Mouse (Mus musculus): ENCODE results near the gene Chrm1. TPM values are rescaled to one million over a fixed set of nuclear protein-coding genes. Genes with fewer than 3 reads are reported as not detected.

Chrm1 gene
- polyA plus RNA-seq, 1 experiment from 2014 or later = 0.98 TPM

GRCm38 (mm10) chr19:8706930-8707329 lies 43.3 kb downstream of the Chrm1 start:
- Histone ChIP-seq H3K9ac (ENCODE audit: low read depth, low read length) (no peak overlapping the region), H3K36me3 (ENCODE audit: control insufficient read depth, insufficient read depth) (peaks cover 48% of the 10 kb centered on the region), H3K27me3 (replicated peaks; ENCODE audit: control insufficient read depth, insufficient read depth, low read length) (no peaks in the 10 kb centered on the region), H3K4me3 (ENCODE audit: low read depth, low read length) (no peak overlapping the region), H3K27ac (ENCODE audit: low read depth, low read length) (no peak overlapping the region), H3K4me1 (replicated peaks; ENCODE audit: control insufficient read depth, insufficient read depth, low read length) (no peaks in the 10 kb centered on the region), H3K4me2 (replicated peaks; ENCODE audit: low read depth) (no peak overlapping the region), H3K9me3 (ENCODE audit: control insufficient read depth) (no peaks in the 10 kb centered on the region)
- no peak for TF ChIP-seq CTCF (IDR thresholded peaks at IDR 0.05; ENCODE audit: low read depth)
- ATAC-seq = no peak
- 90% methylated on average over 7 of the region's 7 CpGs for WGBS

DNA sequence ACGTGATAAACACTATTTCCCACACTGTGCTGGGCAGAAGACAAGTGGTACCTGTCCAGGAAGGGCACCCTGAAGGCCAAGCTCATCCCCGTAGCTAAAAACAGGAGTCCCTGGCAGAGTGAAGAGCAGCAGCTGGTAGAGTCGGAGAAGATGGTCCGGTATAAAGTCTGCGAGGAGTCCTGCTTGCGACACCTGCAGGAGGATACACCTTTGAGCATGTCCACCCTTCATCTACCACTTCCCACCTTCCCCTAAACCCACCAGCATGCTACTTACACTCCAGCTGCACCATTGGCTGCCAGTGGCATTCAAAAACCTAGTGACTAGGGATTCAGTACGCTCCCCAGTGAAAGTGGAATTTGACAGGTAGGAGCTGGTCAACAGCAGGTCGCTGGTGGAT lies 45.4 kb downstream of the Chrm1 start:
- no peak overlapping the region for H3K4me2 ChIP-seq (replicated peaks; ENCODE audit: low read depth)
- H3K9me3 ChIP-seq (ENCODE audit: control insufficient read depth) = no peaks in the 10 kb centered on the region
- no peak overlapping the region for H3K4me3 ChIP-seq (ENCODE audit: low read depth, low read length)
- no peak for TF ChIP-seq CTCF (IDR thresholded peaks at IDR 0.05; ENCODE audit: low read depth)
- H3K36me3 ChIP-seq (ENCODE audit: control insufficient read depth, insufficient read depth) = peaks cover 48% of the 10 kb centered on the region
- 89% methylated on average over 8 of the region's 8 CpGs for WGBS
- no peaks in the 10 kb centered on the region for H3K27me3 ChIP-seq (replicated peaks; ENCODE audit: control insufficient read depth, insufficient read depth, low read length)
- ATAC-seq = no peak
- no peaks in the 10 kb centered on the region for H3K4me1 ChIP-seq (replicated peaks; ENCODE audit: control insufficient read depth, insufficient read depth, low read length)
- H3K9ac ChIP-seq (ENCODE audit: low read depth, low read length) = no peak overlapping the region
- H3K27ac ChIP-seq (ENCODE audit: low read depth, low read length) = no peak overlapping the region; the same call in 1 of the 2 replicates

DNA sequence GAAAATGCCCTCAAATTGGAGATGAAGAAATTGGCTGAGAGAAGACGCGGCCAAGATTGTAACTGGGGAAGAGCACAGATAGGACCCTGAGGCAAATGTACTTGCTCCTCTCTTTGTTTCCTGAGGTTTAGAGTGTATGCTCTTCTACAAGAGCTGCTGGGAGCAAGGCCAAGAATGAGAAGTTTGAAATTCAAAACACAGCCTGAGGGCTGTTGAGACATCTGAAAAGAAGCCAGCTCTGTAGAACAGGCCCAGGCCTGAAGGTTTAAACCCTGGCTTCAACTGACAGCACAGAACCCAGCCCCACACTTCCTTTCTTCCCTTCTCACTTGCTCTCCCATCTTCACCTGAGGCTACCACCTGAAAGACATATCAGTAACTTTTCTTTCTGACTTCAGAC lies 46.5 kb downstream of the Chrm1 start:
- H3K27ac ChIP-seq (ENCODE audit: low read depth, low read length) = no peak overlapping the region; the same call in 1 of the 2 replicates
- TF ChIP-seq CTCF (IDR thresholded peaks at IDR 0.05; ENCODE audit: low read depth) = no peak
- no peaks in the 10 kb centered on the region for H3K27me3 ChIP-seq (replicated peaks; ENCODE audit: control insufficient read depth, insufficient read depth, low read length)
- H3K9ac ChIP-seq (ENCODE audit: low read depth, low read length) = no peak overlapping the region
- peaks cover 48% of the 10 kb centered on the region for H3K36me3 ChIP-seq (ENCODE audit: control insufficient read depth, insufficient read depth)
- 74% methylated on average over 2 of the region's 2 CpGs for WGBS
- no peaks in the 10 kb centered on the region for H3K4me1 ChIP-seq (replicated peaks; ENCODE audit: control insufficient read depth, insufficient read depth, low read length)
- H3K9me3 ChIP-seq (ENCODE audit: control insufficient read depth) = no peaks in the 10 kb centered on the region
- H3K4me2 ChIP-seq (replicated peaks; ENCODE audit: low read depth) = peak overlapping the region; percentile 69
- H3K4me3 ChIP-seq (ENCODE audit: low read depth, low read length) = no peak overlapping the region; the same call in 1 of the 2 replicates
- ATAC-seq = no peak

DNA sequence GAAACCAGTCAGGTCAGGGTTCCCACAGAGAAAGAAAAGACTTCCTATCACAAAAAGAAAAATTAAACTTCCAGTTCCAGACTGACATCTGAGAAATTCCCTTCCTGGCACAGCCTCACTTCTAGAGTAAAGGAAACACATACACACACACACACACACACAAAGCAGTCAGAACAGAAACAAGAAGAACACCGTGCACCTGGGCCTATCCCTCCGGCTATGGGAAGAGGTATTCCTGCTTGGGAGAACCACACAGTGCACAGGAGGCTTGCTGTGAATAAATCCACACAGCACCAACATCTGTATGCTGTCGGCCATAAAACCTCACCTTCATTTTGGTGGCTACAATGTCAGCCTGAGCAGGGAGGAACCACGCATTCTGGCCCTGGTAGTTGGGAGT lies 47.9 kb downstream of the Chrm1 start:
- H3K9ac ChIP-seq (ENCODE audit: low read depth, low read length) = peak overlapping the region; percentile 90; the same call in 1 of the 2 replicates
- H3K4me3 ChIP-seq (ENCODE audit: low read depth, low read length) = peak overlapping the region; percentile 96
- peaks cover 44% of the 10 kb centered on the region for H3K36me3 ChIP-seq (ENCODE audit: control insufficient read depth, insufficient read depth)
- WGBS = 47% methylated on average over 4 of the region's 4 CpGs
- peak overlapping the region; percentile 35; the same call in 1 of the 2 replicates for H3K27ac ChIP-seq (ENCODE audit: low read depth, low read length)
- H3K9me3 ChIP-seq (ENCODE audit: control insufficient read depth) = no peaks in the 10 kb centered on the region
- ATAC-seq = no peak
- no peaks in the 10 kb centered on the region for H3K4me1 ChIP-seq (replicated peaks; ENCODE audit: control insufficient read depth, insufficient read depth, low read length)
- peak overlapping the region; percentile 69 for H3K4me2 ChIP-seq (replicated peaks; ENCODE audit: low read depth)
- H3K27me3 ChIP-seq (replicated peaks; ENCODE audit: control insufficient read depth, insufficient read depth, low read length) = no peaks in the 10 kb centered on the region
- TF ChIP-seq CTCF (IDR thresholded peaks at IDR 0.05; ENCODE audit: low read depth) = no peak

GRCm38 (mm10) chr19:8711949-8712869 lies 48.6 kb downstream of the Chrm1 start:
- Histone ChIP-seq H3K36me3 (ENCODE audit: control insufficient read depth, insufficient read depth) (peaks cover 37% of the 10 kb centered on the region), H3K9me3 (ENCODE audit: control insufficient read depth) (no peaks in the 10 kb centered on the region), H3K4me1 (replicated peaks; ENCODE audit: control insufficient read depth, insufficient read depth, low read length) (no peaks in the 10 kb centered on the region), H3K4me2 (replicated peaks; ENCODE audit: low read depth) (peak overlapping the region; percentile 69), H3K27me3 (replicated peaks; ENCODE audit: control insufficient read depth, insufficient read depth, low read length) (no peaks in the 10 kb centered on the region), H3K27ac (ENCODE audit: low read depth, low read length) (peak overlapping the region; percentile 97), H3K9ac (ENCODE audit: low read depth, low read length) (peak overlapping the region; percentile 90), H3K4me3 (ENCODE audit: low read depth, low read length) (peak overlapping the region; percentile 96)
- ATAC-seq = no peak
- WGBS = 31% methylated on average over 10 of the region's 10 CpGs
- no peak for TF ChIP-seq CTCF (IDR thresholded peaks at IDR 0.05; ENCODE audit: low read depth)

DNA sequence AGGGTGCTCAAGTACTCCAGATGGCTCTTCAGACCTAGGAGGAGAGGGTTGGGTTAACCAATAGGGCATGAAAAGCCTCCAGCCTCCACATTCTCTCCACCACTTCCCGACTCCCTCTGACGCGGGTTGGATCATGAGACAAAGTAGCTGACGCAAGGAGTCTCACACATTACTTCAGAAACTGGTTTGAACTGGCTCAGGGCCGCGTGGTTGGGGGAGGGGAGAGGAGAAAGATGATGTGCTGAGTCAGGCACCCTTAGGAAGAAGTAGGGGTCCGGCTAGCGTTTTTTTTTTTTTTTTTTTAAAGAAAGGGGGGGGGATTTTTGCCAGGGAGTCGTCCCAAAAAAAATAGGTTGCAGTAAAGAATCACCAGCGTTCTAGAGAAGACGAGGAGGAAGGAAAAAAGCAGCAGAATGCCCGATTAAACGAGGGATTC lies 49.3 kb downstream of the Chrm1 start:
- Histone ChIP-seq H3K9ac (ENCODE audit: low read depth, low read length) (peak overlapping the region; percentile 90), H3K36me3 (ENCODE audit: control insufficient read depth, insufficient read depth) (peaks cover 30% of the 10 kb centered on the region), H3K27ac (ENCODE audit: low read depth, low read length) (peak overlapping the region; percentile 97), H3K9me3 (ENCODE audit: control insufficient read depth) (no peaks in the 10 kb centered on the region), H3K4me2 (replicated peaks; ENCODE audit: low read depth) (peak overlapping the region; percentile 69), H3K4me1 (replicated peaks; ENCODE audit: control insufficient read depth, insufficient read depth, low read length) (no peaks in the 10 kb centered on the region), H3K27me3 (replicated peaks; ENCODE audit: control insufficient read depth, insufficient read depth, low read length) (no peaks in the 10 kb centered on the region), H3K4me3 (ENCODE audit: low read depth, low read length) (peak overlapping the region; percentile 96)
- WGBS = under 1% methylated on average over 13 of the region's 13 CpGs
- no peak for TF ChIP-seq CTCF (IDR thresholded peaks at IDR 0.05; ENCODE audit: low read depth)
- peak; percentile 74 for ATAC-seq

Data from intestine, postnatal 0 days (tissue).